Mouse (Mus musculus): ENCODE measurements around the gene Olfr130.

Gene Olfr130

DNA sequence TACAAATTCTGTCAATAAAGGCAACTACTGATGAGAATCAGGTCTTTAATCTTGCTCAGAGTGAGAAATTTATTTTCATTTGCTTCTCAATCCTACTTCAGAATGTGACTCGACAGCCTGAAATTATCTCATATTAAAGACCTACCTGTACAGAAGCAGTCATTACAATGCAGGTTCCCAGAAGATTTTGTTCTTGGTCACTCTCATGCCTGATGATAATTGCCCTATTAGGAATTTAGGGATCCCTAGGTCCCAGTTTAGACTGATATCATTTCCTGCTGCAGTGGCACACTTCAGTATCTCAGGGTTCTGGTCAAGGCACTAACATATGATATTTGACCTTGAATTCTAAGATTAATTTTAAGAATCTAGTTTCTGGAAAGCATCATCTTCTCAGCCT is at the start of gene Olfr130:
Olfr130 (plus strand) TSS at position 301 of the 400 bp plus-strand sequence.
- no peak for ATAC-seq (ENCODE audit: low TSS enrichment)

DNA sequence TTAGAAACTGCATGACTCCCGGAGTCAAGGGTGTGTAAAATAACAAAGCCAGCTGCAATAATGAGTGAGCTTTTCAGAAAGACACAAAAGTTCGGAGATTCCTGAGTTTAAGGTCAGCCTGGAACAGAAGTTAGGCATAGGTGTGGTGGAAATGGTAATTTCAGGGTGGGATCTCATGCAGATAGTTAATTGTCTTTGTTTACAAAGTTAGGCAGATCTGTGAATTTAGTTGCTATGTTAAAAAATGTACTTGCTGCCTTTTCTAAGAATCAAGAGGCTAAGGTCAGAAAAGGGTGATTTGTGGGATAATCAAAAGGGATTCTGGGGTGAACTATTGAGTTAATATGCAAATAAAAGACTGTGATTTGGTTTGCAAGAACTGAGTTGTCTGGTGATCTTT is 47.4 kb upstream of the Olfr130 start:
- no peak for ATAC-seq (ENCODE audit: low TSS enrichment)

GRCm38 (mm10) chr17:38026297-38026696 is 37.4 kb upstream of the Olfr130 start:
- no peak for ATAC-seq (ENCODE audit: low TSS enrichment)

DNA sequence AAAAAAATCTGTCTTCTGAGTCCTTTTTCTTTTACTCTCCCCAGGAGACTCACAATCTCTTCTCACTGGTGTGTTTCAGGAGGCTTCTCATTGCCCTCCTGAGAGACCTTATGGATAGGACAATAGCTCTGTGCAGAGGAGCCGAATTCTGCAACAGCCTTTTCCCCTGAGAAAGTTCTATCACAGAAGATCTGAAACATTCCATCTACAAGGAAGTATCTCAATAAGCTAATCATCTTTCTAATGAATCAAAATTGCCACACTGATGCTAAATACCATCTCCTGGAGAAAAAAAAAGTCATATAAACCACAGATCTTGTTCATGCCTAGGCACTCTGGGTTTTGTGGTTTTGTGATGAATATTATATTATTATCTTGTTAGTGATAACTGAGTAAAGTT is 3.7 kb upstream of the Olfr130 start, which contains the start of gene Olfr129:
Olfr129 (minus strand) TSS at position 101 of the 400 bp plus-strand sequence.
- no peak for ATAC-seq (ENCODE audit: low TSS enrichment)

- ATAC-seq (ENCODE audit: low TSS enrichment) = no peak
These were observed 18.6 kb downstream of the Olfr130 start for GRCm38 (mm10) chr17:38082364-38082763.

DNA sequence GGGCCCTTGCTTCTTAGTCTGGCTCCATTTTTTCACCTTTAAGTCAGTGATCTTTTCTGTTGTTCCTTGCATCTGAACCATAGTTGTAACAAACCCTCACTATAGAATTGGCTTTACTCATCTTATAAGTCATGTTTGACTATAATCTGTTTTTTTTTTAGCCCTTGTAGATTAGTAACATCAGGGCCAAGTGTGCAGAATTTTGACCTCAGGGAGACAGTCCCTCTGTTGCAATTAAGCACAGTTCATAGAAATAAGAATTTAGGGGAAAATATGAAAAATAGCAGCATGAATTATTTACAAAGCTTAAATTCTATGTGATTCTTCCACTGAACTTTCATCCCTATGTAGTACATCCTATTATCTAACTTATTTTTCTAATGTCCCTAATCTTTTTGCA is 24.9 kb downstream of the Olfr130 start, which contains the start of gene Olfr131:
Olfr131 (minus strand) TSS at position 101 of the 400 bp plus-strand sequence.
- ATAC-seq (ENCODE audit: low TSS enrichment) = no peak
